Mouse (Mus musculus) kidney, postnatal 0 days (tissue): ENCODE data around the gene Nfix. TPM values are rescaled to one million over a fixed set of nuclear protein-coding genes. Genes with fewer than 3 reads are reported as not detected.

Source experiments
- ATAC-seq: fragments of 200-750 bp; cut with Nextera tagmentation; replicated peaks from 2 replicates; pipeline ENCODE4 v1.8.0; 2017; ENCODE audit warnings: low read depth, moderate number of reproducible peaks, moderate TSS enrichment, moderate library complexity; ENCODE audit not compliant: low FRiP score
- DNase-seq: peaks from one replicate; pipeline ENCODE4 v3.0.0-alpha.2; 2016; ENCODE audit warnings: low spot score
- H3K27ac ChIP-seq: fragments of 300-500 bp; sonication (generic); 2 replicates; pipeline ENCODE4 v1.5.1; 2014; ENCODE audit warnings: mild to moderate bottlenecking
- H3K27me3 ChIP-seq: fragments of 300-500 bp; sonication (generic); 2 replicates; pipeline ENCODE4 v1.6.1; 2014; ENCODE audit warnings: low read length, mixed read lengths; ENCODE audit not compliant: insufficient read depth
- H3K36me3 ChIP-seq: fragments of 300-500 bp; sonication (generic); 2 replicates; pipeline ENCODE4 v1.6.1; 2014; ENCODE audit warnings: low read length, mixed read lengths; ENCODE audit not compliant: insufficient read depth
- H3K4me1 ChIP-seq: fragments of 300-500 bp; sonication (generic); replicated peaks from 2 replicates; pipeline ENCODE4 v1.6.1; 2014; ENCODE audit warnings: antibody characterized with exemption, low read length, mixed read lengths; ENCODE audit not compliant: insufficient read depth
- H3K4me2 ChIP-seq: fragments of 300-500 bp; sonication (generic); 2 replicates; pipeline ENCODE4 v1.6.1; 2014; ENCODE audit warnings: mild to moderate bottlenecking, low read length, moderate library complexity, mixed read lengths
- H3K4me3 ChIP-seq: fragments of 300-500 bp; sonication (generic); replicated peaks from 2 replicates; pipeline ENCODE4 v1.5.1; 2014; ENCODE audit warnings: low read depth, low read length
- H3K9ac ChIP-seq: fragments of 300-500 bp; sonication (generic); 2 replicates; pipeline ENCODE4 v1.6.1; 2014; ENCODE audit warnings: low read depth, low read length
- H3K9me3 ChIP-seq: fragments of 300-500 bp; sonication (generic); replicated peaks from 2 replicates; pipeline ENCODE4 v1.6.1; 2016; ENCODE audit warnings: low read length, inconsistent platforms, mixed read lengths
- CTCF ChIP-seq: IDR thresholded peaks from 2 replicates; pipeline ENCODE4 v1.5.1; 2016; ENCODE audit warnings: antibody characterized with exemption, low read depth, mild to moderate bottlenecking, moderate library complexity
- WGBS: fragments of 180-500 bp; shearing (Covaris S2); extraction: QIAGEN DNeasy Blood & Tissue Kit; methylation state at CpG from one replicate; pipeline ENCODE4 v1.1.7; 2014; 5-methylcytosine and 5-hydroxymethylcytosine counted together
- polyA plus RNA-seq: library from polyadenylated mRNA; unstranded; fragments of >200 nt; fragmentation: Nextera tagmentation; extraction: Ambion mirVana; gene quantifications from 2 replicates; pipeline ENCODE4 v1.2.1, GENCODE M21; 2015

Nfix gene
- polyA plus RNA-seq, 1 experiment from 2014 or later, result 21.1 TPM

DNA sequence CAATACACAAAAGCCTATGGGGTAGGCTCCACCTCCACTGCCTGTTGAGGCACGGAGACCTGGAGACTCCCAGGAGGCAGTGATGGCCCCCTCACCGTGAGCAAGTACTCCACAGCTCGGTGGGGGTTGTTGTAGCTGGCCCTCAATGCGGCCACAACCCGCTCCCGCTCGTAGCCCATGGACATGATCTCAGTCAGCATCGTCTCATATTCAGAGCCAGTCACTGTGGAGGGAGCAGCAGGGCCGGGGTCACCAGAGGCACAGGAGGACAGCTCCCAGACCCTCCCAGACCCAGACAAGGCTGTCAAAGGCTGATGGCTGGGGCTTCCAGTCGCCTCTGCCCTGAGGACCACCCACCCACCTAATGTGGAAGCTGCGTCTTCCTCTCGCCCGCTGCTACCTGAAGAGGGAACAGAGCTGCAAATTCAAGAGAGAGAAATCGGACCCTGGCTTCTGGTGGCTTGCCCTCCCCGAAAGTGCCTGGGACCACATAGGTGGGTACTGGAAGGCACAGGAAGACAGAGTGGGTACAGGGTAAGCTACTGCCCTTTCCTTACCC lies 37.8 kb upstream of the Nfix start:
- H3K27ac ChIP-seq, result no peak overlapping the region
- H3K4me2 ChIP-seq, result no peak overlapping the region
- TF ChIP-seq CTCF, result no peak
- no peaks in the 10 kb centered on the region for H3K9me3 ChIP-seq
- no peaks in the 10 kb centered on the region for H3K27me3 ChIP-seq
- H3K4me1 ChIP-seq, result no peaks in the 10 kb centered on the region; the same call in 1 of the 2 replicates
- no peak overlapping the region for H3K4me3 ChIP-seq
- no peak for ATAC-seq
- 64% methylated on average over 15 of the region's 15 CpGs for WGBS
- H3K9ac ChIP-seq, result no peak overlapping the region
- no peak for DNase-seq
- H3K36me3 ChIP-seq, result peaks cover 59% of the 10 kb centered on the region

DNA sequence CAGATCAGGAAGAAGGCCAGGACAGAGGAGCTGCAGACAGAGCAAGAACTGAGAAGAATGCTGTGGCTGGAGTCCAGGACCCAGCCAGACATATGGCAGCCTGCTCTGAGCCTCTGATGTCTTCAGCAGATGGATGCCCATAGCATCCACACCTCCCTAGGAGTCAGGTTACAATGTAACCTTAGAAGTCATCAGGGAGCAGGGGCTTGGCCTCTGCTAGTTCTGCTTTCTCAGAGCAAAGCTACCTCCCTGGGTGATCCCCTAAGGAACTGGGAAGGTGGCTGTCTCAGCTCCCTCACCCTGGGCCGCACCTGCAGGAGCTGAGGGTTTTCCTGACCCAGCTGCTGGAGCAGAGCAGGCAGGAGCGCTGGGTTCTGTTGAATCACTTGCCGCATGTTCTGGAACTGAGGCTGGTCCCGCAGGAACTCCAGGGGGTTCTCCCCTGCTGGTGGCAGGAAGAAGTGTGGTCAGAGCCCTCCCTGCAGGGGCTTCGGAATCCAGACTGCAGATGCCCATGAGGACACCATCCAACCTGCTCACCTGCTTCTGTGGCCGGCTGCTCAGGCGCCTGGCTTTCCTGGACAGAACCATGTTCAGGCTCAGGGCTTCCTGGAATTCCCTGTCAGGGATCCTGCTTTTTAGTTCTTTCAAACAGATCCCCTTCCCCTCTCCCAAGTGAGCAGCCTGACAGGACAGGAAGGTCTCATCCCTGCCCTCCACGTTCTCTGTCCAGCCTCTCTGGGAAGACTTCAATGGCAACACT lies 37.2 kb upstream of the Nfix start:
- H3K4me3 ChIP-seq, result no peak overlapping the region
- peak; percentile 73 for DNase-seq
- no peak overlapping the region for H3K4me2 ChIP-seq
- no peak for TF ChIP-seq CTCF
- H3K36me3 ChIP-seq, result peaks cover 52% of the 10 kb centered on the region
- no peaks in the 10 kb centered on the region for H3K27me3 ChIP-seq
- no peak; the same call in 1 of the 2 replicates for ATAC-seq
- H3K4me1 ChIP-seq, result no peaks in the 10 kb centered on the region; the same call in 1 of the 2 replicates
- 31% methylated on average over 8 of the region's 8 CpGs for WGBS
- no peaks in the 10 kb centered on the region for H3K9me3 ChIP-seq
- no peak overlapping the region for H3K27ac ChIP-seq
- H3K9ac ChIP-seq, result no peak overlapping the region

DNA sequence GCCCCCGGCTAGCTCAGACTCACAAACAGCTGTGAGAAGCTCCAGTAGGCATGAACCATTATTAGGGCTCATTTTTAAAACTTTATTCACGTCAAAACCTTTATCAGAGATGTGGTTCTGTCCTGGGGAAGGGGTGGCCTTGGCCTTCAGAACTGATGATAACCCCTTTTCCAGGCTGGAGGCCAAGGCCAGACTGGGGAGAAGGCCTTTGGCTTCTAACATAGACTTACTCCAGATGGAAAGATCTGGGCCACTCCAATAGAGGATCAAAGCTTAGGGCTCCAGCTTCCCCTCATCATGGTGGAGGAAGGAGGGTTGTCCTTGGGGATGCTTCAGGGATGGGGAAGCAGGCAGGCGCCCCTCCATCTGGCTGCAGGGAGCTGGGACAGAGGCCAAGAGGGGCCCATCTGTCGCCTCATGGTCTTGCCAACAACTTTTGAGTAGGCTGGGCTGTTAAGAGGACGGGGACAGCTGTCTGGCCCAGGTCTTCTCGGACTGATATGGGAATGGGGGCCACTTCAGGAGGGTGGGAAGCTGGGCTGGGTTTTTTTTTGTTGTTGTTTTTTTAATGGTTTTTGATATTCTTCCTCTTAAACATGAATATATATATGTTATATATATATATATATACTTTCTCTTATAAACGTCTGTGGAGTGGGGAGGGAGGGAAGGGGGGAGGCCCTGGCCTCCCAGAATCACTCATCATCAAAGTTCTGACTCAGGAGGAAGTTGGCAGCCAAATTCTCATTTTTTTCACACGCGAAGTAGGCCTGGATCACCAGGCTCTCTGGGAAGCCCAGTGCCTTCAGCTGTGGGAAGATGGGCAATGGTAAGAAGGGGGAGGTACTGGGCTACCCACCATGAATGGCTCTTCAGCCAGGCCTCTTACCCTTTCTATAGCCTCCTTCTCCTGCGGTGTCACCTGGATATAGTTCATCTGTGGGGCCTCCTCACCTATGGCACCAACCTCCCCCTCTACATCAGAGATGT lies 35.0 kb upstream of the Nfix start:
- H3K9ac ChIP-seq, result no peak overlapping the region
- no peaks in the 10 kb centered on the region for H3K27me3 ChIP-seq
- DNase-seq, result no peak
- no peak for TF ChIP-seq CTCF
- ATAC-seq, result no peak
- H3K4me3 ChIP-seq, result no peak overlapping the region
- no peaks in the 10 kb centered on the region; the same call in 1 of the 2 replicates for H3K4me1 ChIP-seq
- no peak overlapping the region for H3K27ac ChIP-seq
- peaks cover 44% of the 10 kb centered on the region for H3K36me3 ChIP-seq
- no peaks in the 10 kb centered on the region for H3K9me3 ChIP-seq
- H3K4me2 ChIP-seq, result no peak overlapping the region
- 67% methylated on average over 10 of the region's 10 CpGs for WGBS

DNA sequence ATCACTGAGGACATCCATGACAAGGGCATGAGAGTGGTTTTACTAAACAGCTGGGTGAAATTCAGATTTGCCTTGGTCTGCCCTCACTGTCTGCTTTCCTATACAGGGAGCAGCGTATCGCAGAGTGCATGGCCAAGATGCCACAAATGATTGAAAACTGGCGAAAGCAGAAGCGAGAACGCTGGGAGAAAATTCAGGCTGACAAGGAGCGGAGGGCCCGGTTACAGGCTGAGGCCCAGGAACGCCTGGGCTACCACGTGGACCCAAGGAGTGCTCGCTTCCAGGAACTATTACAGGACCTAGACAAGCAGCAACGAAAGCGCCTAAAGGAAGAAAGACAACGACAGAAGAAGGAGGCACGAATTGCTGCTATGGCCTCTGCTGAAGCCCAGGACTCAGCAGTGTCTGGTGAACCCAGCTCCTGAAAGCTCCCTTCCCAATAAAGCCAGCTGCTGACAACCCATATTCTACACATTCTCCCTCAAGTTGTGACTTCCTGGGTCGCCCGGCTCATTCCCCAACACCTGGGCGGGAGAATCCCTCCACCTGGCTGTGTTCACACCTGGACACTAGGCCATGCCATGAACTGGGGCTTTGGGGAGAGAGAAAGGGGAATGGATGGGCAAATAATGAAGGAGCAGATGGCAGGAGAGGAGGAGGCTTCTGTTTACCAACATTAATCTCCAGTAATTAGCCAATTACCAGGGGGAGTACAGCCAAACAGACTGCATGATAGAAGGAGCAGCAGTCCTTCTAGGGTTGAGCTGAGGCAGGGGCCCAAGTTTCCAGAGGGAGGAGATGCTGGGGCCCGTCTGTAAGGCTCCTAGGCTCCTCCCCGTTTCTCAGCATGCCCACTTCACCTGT lies 34.1 kb upstream of the Nfix start:
- H3K4me3 ChIP-seq, result no peak overlapping the region
- H3K36me3 ChIP-seq, result peaks cover 44% of the 10 kb centered on the region
- 86% methylated on average over 19 of the region's 19 CpGs for WGBS
- no peak overlapping the region for H3K27ac ChIP-seq
- H3K4me1 ChIP-seq, result no peaks in the 10 kb centered on the region; the same call in 1 of the 2 replicates
- H3K9ac ChIP-seq, result no peak overlapping the region
- no peaks in the 10 kb centered on the region for H3K9me3 ChIP-seq
- H3K27me3 ChIP-seq, result no peaks in the 10 kb centered on the region
- no peak for ATAC-seq
- H3K4me2 ChIP-seq, result no peak overlapping the region
- DNase-seq, result no peak
- TF ChIP-seq CTCF, result no peak

DNA sequence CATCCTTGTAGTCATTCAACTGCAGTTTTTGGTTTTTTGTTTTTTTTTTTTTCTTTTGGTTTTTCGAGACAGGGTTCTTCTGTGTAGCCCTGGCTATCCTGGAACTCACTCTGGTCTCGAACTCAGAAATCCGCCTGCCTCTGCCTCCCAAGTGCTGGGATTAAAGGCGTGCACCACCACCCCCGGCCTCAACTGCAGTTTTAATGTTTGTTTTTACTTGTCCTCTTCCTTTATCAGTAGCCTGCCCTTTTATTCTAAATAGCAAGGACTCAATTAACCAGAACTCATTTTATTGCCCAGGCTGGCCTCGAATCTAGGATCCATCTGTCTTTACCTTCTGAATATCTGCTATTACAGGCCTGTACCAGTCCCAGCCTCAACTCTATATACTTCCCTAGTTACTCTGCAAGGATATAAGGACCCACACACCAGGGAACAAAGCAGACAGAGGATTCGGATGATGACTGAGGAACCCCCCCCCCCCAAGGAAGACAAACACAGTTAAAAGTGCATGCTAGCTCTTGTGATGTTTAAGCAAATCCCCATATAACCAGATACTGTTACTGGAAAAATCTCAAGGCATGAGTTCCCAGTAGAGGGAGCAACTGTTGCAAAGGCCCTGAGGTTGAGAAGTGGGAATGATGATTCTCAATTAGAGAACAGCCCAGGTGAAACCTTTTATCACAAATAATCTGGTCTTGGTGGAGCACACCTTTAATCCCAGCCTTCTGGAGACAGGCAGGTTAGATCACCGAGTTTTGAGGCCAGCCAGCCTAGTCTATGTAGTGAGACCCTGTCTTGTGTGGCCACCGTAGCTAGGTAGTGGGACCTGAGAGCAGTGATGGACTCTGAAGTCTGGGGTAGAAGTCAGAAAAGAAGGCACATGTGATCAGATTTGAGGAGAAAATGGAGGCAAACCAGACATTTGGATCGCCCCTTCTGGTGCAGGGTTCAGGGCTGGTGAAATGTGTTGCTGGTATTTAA lies 32.9 kb upstream of the Nfix start:
- TF ChIP-seq CTCF, result peak; percentile 32; the same call in 1 of the 2 replicates
- ATAC-seq, result no peak
- 53% methylated on average over 10 of the region's 10 CpGs for WGBS

More for the DNA sequence above, 32.9 kb upstream of the Nfix start:
- Histone ChIP-seq H3K27ac (peak overlapping the region; percentile 94; the same call in 1 of the 2 replicates), H3K4me2 (peak overlapping the region; percentile 65), H3K4me3 (peak overlapping the region; percentile 95), H3K27me3 (no peaks in the 10 kb centered on the region), H3K9ac (peak overlapping the region; percentile 96), H3K9me3 (no peaks in the 10 kb centered on the region), H3K36me3 (peaks cover 40% of the 10 kb centered on the region), H3K4me1 (no peaks in the 10 kb centered on the region; the same call in 1 of the 2 replicates)
- no peak for DNase-seq
